Mouse (Mus musculus) ES-E14 (cell line): ENCODE results near the gene Gucy1a1.

Experiments
- HCFC1 ChIP-seq: IDR thresholded peaks from 2 replicates; pipeline ENCODE4 v1.6.1; 2012; ENCODE audit warnings: low read length, inconsistent platforms, borderline replicate concordance; ENCODE audit not compliant: insufficient read depth
- MAFK ChIP-seq: IDR thresholded peaks from 2 replicates; pipeline ENCODE4 v1.6.1; 2014; ENCODE audit warnings: mild to moderate bottlenecking, low read depth, low read length, inconsistent platforms; ENCODE audit not compliant: insufficient read depth
- ZNF384 ChIP-seq: IDR thresholded peaks from 2 replicates; pipeline ENCODE4 v1.6.1; 2012; ENCODE audit warnings: low read depth, low read length, inconsistent platforms

GRCm38 (mm10) chr3:82099127-82099526, 46.5 kb downstream of the Gucy1a1 start:
- TF ChIP-seq HCFC1 (no peak), MAFK (no peak), ZNF384 (no peak)
